Mouse (Mus musculus): ENCODE data around the gene Frat1.
"Not testable (repeated sequence)": the region's sequence is repeated elsewhere in the genome, so short reads cannot be mapped to it uniquely, and the experiment has no call there.

Gene Frat1

GRCm38 (mm10) chr19:41842706-41843105 lies 12.9 kb downstream of the Frat1 start:
- no peak for DNase-seq (ENCODE audit: low spot score in 2 of 2)

- DNase-seq (ENCODE audit: low spot score in 2 of 2) = no peak
Observed at GRCm38 (mm10) chr19:41844345-41844744, 14.6 kb downstream of the Frat1 start.

- no peak for DNase-seq (ENCODE audit: low spot score in 2 of 2)
Observed at GRCm38 (mm10) chr19:41846366-41847090, 16.8 kb downstream of the Frat1 start.

- DNase-seq (ENCODE audit: low spot score in 2 of 2) = peak; percentile 24 to 27
Observed at GRCm38 (mm10) chr19:41847091-41847581, 17.4 kb downstream of the Frat1 start.

GRCm38 (mm10) chr19:41847614-41847991 lies 17.8 kb downstream of the Frat1 start:
- DNase-seq (ENCODE audit: low spot score in 2 of 2) = not testable (repeated sequence)

GRCm38 (mm10) chr19:41847992-41848851 lies 18.5 kb downstream of the Frat1 start, which contains the start of gene Frat2:
Frat2 (minus strand) TSS chr19:41848132.
- peak; percentile 83 to 87 for DNase-seq (ENCODE audit: low spot score in 2 of 2)

GRCm38 (mm10) chr19:41850021-41850718 lies 20.4 kb downstream of the Frat1 start:
- no peak for DNase-seq (ENCODE audit: low spot score in 2 of 2)

GRCm38 (mm10) chr19:41850719-41851543 lies 21.2 kb downstream of the Frat1 start:
- DNase-seq (ENCODE audit: low spot score in 2 of 2) = no peak

- DNase-seq (ENCODE audit: low spot score in 2 of 2) = no peak
Observed at GRCm38 (mm10) chr19:41852423-41852822, 22.7 kb downstream of the Frat1 start.

GRCm38 (mm10) chr19:41857086-41857762 lies 27.5 kb downstream of the Frat1 start:
- no peak for DNase-seq (ENCODE audit: low spot score in 2 of 2)

- no peak for DNase-seq (ENCODE audit: low spot score in 2 of 2)
Observed at GRCm38 (mm10) chr19:41857816-41858310, 28.1 kb downstream of the Frat1 start.

GRCm38 (mm10) chr19:41866707-41867106 lies 36.9 kb downstream of the Frat1 start:
- DNase-seq (ENCODE audit: low spot score in 2 of 2) = no peak

- DNase-seq (ENCODE audit: low spot score in 2 of 2) = no peak
Observed at GRCm38 (mm10) chr19:41869296-41869695, 39.5 kb downstream of the Frat1 start.

GRCm38 (mm10) chr19:41869946-41870345 lies 40.2 kb downstream of the Frat1 start:
- not testable (repeated sequence) for DNase-seq (ENCODE audit: low spot score in 2 of 2)

- no peak for DNase-seq (ENCODE audit: low spot score in 2 of 2)
Observed at GRCm38 (mm10) chr19:41872285-41872684, 42.5 kb downstream of the Frat1 start.

- DNase-seq (ENCODE audit: low spot score in 2 of 2) = no peak
Observed at GRCm38 (mm10) chr19:41874356-41874755, 44.6 kb downstream of the Frat1 start.

- DNase-seq (ENCODE audit: low spot score in 2 of 2) = no peak
Observed at GRCm38 (mm10) chr19:41881842-41882241, 52.1 kb downstream of the Frat1 start.

Data from urinary bladder, postnatal 36 days (tissue).